Mouse (Mus musculus): ENCODE measurements at regions not wholly inside any gene's neighbourhood (a gene's known extent, or its start where the extent isn't known, plus 50 kb on each side); places are given as distances from the start of the nearest gene placed in this dataset.

DNA sequence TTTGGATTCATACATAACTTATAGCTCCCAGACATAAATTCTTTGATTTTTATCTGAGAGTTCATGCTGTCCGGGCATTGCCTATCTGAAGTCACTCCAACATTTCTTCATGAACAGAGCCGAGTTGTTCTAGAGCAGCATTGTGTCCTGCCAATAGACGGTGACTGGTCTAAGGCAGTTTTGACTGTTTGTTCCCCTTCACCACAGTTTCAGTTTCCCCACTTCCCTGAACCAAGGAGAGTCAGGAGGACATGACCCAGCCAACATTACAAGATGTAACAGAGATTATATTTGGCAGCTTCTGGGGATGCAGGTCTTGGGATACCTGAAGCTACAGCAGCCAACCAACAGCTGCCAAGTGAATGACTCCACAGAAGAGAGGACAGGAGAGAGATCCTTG is 154.0 kb upstream of the Arid1b start:
- in situ Hi-C loops (cut with MboI; ENCODE audit: low sequenced_read_pairs in 2 of 2, unreplicated experiment in 2 of 2) = no loop called here
- Histone ChIP-seq H3K9me3 (ENCODE audit: control insufficient read depth, insufficient read depth, low read depth, low read length) (no peaks in the 10 kb centered on the region), H3K9ac (ENCODE audit: insufficient read depth, low read depth, low read length, poor library complexity, severe bottlenecking) (no peak overlapping the region), H3K36me3 (ENCODE audit: control insufficient read depth, insufficient read depth, low read length, poor library complexity, severe bottlenecking) (no peaks in the 10 kb centered on the region), H3K27ac (ENCODE audit: insufficient read depth, low read depth, low read length, poor library complexity, severe bottlenecking) (no peak overlapping the region), H3K4me1 (ENCODE audit: control insufficient read depth in 2 of 2, insufficient read depth in 2 of 2, low read length in 2 of 2, poor library complexity in 1 of 2) (no peaks in the 10 kb centered on the region), H3K4me3 (ENCODE audit: insufficient read depth in 1 of 2, low read depth in 1 of 2, low read length in 2 of 2, poor library complexity in 1 of 2, severe bottlenecking in 1 of 2) (no peak overlapping the region)
- TF ChIP-seq ZNF384 (IDR thresholded peaks at IDR 0.05; ENCODE audit: low read depth, low read length) (no peak), CHD2 (IDR thresholded peaks at IDR 0.05; ENCODE audit: low read depth, low read length) (no peak), MAFK (IDR thresholded peaks at IDR 0.05; ENCODE audit: insufficient read depth, low read depth, low read length) (no peak), HCFC1 (IDR thresholded peaks at IDR 0.05; ENCODE audit: borderline replicate concordance, insufficient read depth, low read length) (no peak), ZC3H11A (IDR thresholded peaks at IDR 0.05; ENCODE audit: borderline replicate concordance, low read depth, low read length) (no peak)
- no peak for DNase-seq (ENCODE audit: low read depth, low spot score)

DNA sequence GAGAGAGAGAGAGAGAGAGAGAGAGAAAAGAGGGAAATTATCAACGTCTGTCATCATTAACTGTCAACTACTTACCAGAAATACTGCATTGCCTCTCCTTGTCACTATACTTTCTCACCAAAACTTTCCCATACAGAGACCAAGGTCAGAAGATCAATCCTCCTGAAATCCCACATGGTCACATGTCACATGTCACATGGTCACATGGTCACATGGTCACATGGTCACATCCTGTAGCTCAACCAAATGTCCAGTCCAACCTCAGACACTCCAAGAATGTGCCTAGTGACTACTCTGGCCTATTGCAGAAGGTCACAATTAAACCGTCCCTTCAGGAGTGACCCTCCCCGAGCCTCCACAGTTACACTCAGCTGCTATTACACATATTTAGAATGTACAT is 135.8 kb upstream of the Arid1b start:
- no peaks in the 10 kb centered on the region for H3K36me3 ChIP-seq (ENCODE audit: control insufficient read depth, insufficient read depth, low read length, poor library complexity, severe bottlenecking)
- no peak overlapping the region for H3K9ac ChIP-seq (ENCODE audit: insufficient read depth, low read depth, low read length, poor library complexity, severe bottlenecking)
- no peak overlapping the region for H3K27ac ChIP-seq (ENCODE audit: insufficient read depth, low read depth, low read length, poor library complexity, severe bottlenecking)
- no peaks in the 10 kb centered on the region for H3K9me3 ChIP-seq (ENCODE audit: control insufficient read depth, insufficient read depth, low read depth, low read length)
- no peak overlapping the region for H3K4me3 ChIP-seq (ENCODE audit: insufficient read depth in 1 of 2, low read depth in 1 of 2, low read length in 2 of 2, poor library complexity in 1 of 2, severe bottlenecking in 1 of 2)
- no peaks in the 10 kb centered on the region for H3K4me1 ChIP-seq (ENCODE audit: control insufficient read depth in 2 of 2, insufficient read depth in 2 of 2, low read length in 2 of 2, poor library complexity in 1 of 2)
- no peak for DNase-seq (ENCODE audit: low read depth, low spot score)
- in situ Hi-C loops (cut with MboI; ENCODE audit: low sequenced_read_pairs in 2 of 2, unreplicated experiment in 2 of 2) = no loop called here
- TF ChIP-seq ZC3H11A (IDR thresholded peaks at IDR 0.05; ENCODE audit: borderline replicate concordance, low read depth, low read length) = no peak
- TF ChIP-seq ZNF384 (IDR thresholded peaks at IDR 0.05; ENCODE audit: low read depth, low read length) = no peak
- TF ChIP-seq MAFK (IDR thresholded peaks at IDR 0.05; ENCODE audit: insufficient read depth, low read depth, low read length) = no peak
- no peak for TF ChIP-seq CHD2 (IDR thresholded peaks at IDR 0.05; ENCODE audit: low read depth, low read length)
- no peak for TF ChIP-seq HCFC1 (IDR thresholded peaks at IDR 0.05; ENCODE audit: borderline replicate concordance, insufficient read depth, low read length)

DNA sequence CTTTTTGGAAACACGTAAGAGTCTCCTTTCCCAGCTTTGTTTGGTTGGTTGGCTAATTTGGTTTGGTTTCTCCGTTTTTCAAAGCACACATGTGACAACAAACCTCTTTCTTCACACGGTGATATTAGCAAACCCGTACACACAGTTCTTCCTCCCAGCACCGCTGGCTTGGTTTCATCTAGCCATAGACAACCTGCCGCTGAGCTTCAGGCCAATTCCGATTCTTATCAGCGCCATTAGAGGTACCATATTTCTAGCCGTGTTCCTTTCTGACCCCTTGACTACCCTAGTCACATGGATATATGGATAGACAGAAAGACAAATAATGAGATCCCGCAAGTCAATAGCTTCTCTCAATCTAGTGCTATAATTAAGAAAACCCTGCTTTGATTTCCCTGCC is 129.2 kb upstream of the Arid1b start:
- Histone ChIP-seq H3K4me3 (ENCODE audit: insufficient read depth in 1 of 2, low read depth in 1 of 2, low read length in 2 of 2, poor library complexity in 1 of 2, severe bottlenecking in 1 of 2) (no peak overlapping the region), H3K36me3 (ENCODE audit: control insufficient read depth, insufficient read depth, low read length, poor library complexity, severe bottlenecking) (no peaks in the 10 kb centered on the region), H3K9me3 (ENCODE audit: control insufficient read depth, insufficient read depth, low read depth, low read length) (no peaks in the 10 kb centered on the region), H3K4me1 (ENCODE audit: control insufficient read depth in 2 of 2, insufficient read depth in 2 of 2, low read length in 2 of 2, poor library complexity in 1 of 2) (0 out of 4 replicates have a peak, but pooled peaks cover 0 to 2% of the 10 kb centered on the region in 2 experiments), H3K9ac (ENCODE audit: insufficient read depth, low read depth, low read length, poor library complexity, severe bottlenecking) (no peak overlapping the region), H3K27ac (ENCODE audit: insufficient read depth, low read depth, low read length, poor library complexity, severe bottlenecking) (no peak overlapping the region)
- no peak for DNase-seq (ENCODE audit: low read depth, low spot score)
- in situ Hi-C loops (cut with MboI; ENCODE audit: low sequenced_read_pairs in 2 of 2, unreplicated experiment in 2 of 2) = no loop called here
- TF ChIP-seq CHD2 (IDR thresholded peaks at IDR 0.05; ENCODE audit: low read depth, low read length) (no peak), ZNF384 (IDR thresholded peaks at IDR 0.05; ENCODE audit: low read depth, low read length) (no peak), ZC3H11A (IDR thresholded peaks at IDR 0.05; ENCODE audit: borderline replicate concordance, low read depth, low read length) (no peak), HCFC1 (IDR thresholded peaks at IDR 0.05; ENCODE audit: borderline replicate concordance, insufficient read depth, low read length) (no peak), MAFK (IDR thresholded peaks at IDR 0.05; ENCODE audit: insufficient read depth, low read depth, low read length) (no peak)

DNA sequence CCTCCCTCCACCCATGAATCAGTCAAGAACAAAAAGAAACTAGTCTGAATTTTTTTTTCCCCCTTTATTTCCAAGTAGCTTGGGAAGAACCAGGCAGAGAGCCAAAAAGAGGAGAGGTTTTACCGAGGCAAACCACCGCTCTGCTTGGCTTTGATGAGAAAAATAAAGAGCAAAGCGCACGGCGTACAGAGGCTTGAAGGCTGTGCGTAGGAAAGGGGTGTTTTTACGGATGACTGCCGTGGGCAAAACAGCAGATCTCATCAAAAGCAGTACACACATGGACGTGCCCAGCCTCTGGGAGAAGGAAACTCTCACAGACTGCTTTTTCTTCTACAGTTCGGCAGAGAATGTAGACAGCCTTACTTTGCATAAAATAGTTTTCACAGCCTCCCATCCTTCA is 128.5 kb upstream of the Arid1b start:
- H3K9ac ChIP-seq (ENCODE audit: insufficient read depth, low read depth, low read length, poor library complexity, severe bottlenecking) = no peak overlapping the region
- no peak for DNase-seq (ENCODE audit: low read depth, low spot score)
- no peak overlapping the region for H3K4me3 ChIP-seq (ENCODE audit: insufficient read depth in 1 of 2, low read depth in 1 of 2, low read length in 2 of 2, poor library complexity in 1 of 2, severe bottlenecking in 1 of 2)
- TF ChIP-seq ZNF384 (IDR thresholded peaks at IDR 0.05; ENCODE audit: low read depth, low read length) (no peak), MAFK (IDR thresholded peaks at IDR 0.05; ENCODE audit: insufficient read depth, low read depth, low read length) (no peak), HCFC1 (IDR thresholded peaks at IDR 0.05; ENCODE audit: borderline replicate concordance, insufficient read depth, low read length) (no peak), CHD2 (IDR thresholded peaks at IDR 0.05; ENCODE audit: low read depth, low read length) (no peak), ZC3H11A (IDR thresholded peaks at IDR 0.05; ENCODE audit: borderline replicate concordance, low read depth, low read length) (no peak)
- no peaks in the 10 kb centered on the region for H3K36me3 ChIP-seq (ENCODE audit: control insufficient read depth, insufficient read depth, low read length, poor library complexity, severe bottlenecking)
- in situ Hi-C loops (cut with MboI; ENCODE audit: low sequenced_read_pairs in 2 of 2, unreplicated experiment in 2 of 2) = no loop called here
- H3K4me1 ChIP-seq (ENCODE audit: control insufficient read depth in 2 of 2, insufficient read depth in 2 of 2, low read length in 2 of 2, poor library complexity in 1 of 2) = 0 out of 4 replicates have a peak, but pooled peaks cover 0 to 2% of the 10 kb centered on the region in 2 experiments
- H3K9me3 ChIP-seq (ENCODE audit: control insufficient read depth, insufficient read depth, low read depth, low read length) = no peaks in the 10 kb centered on the region
- no peak overlapping the region for H3K27ac ChIP-seq (ENCODE audit: insufficient read depth, low read depth, low read length, poor library complexity, severe bottlenecking)

Measured in ES-E14 (cell line).